Mouse (Mus musculus): ENCODE results near the gene Fabp7.

- no peak for TF ChIP-seq POLR2A (IDR thresholded peaks at IDR 0.05; ENCODE audit: insufficient read depth, low read depth, low read length)
- TF ChIP-seq CTCF (IDR thresholded peaks at IDR 0.05; ENCODE audit: insufficient read depth, low read depth, low read length), result no peak
Measured at GRCm38 (mm10) chr10:57807754-57808153, 23.1 kb downstream of the Fabp7 start.

Measured in olfactory bulb, adult 2 months (tissue).